In genomic region chr17:46605126-46605525, GRCm38 (mm10) we compare ENCODE assay signal across 13 mouse cellular contexts. TPM values are rescaled to one million over a fixed set of nuclear protein-coding genes. Genes with fewer than 3 reads are reported as not detected.
DNase-seq lines count a peak whose midpoint lies in the region; ATAC-seq and TF ChIP-seq lines count a peak whose summit lies in the region.
"Had no signal": no experiment of that assay in that cellular context is flagged by ENCODE, and none has a peak within 500 bp of the region (broad histone marks: within the 10 kb centered on the region; RNA-seq: fewer than 3 reads in every experiment).

No protein-coding gene starts in this region.

- H3K27ac ChIP-seq in forebrain, embryonic 15.5 days (replicated peaks), result 0 out of 2 replicates have a peak overlapping the region, but pooled peaks have one; percentile 11
- no peak overlapping the region for H3K27ac ChIP-seq in forebrain, embryonic 14.5 days (ENCODE audit: low read depth, low read length)
- H3K27ac ChIP-seq in lung, postnatal 0 days (ENCODE audit: low read length), result 0 out of 2 replicates have a peak overlapping the region, but pooled peaks have one; percentile 26
- H3K27ac ChIP-seq in midbrain, embryonic 12.5 days (replicated peaks), result peak overlapping the region; percentile 52
- H3K27ac ChIP-seq: kidney, postnatal 0 days had no signal

- TF ChIP-seq CTCF in lung, postnatal 0 days (IDR thresholded peaks at IDR 0.05), result no peak
- no peak for TF ChIP-seq CTCF in lung, adult 2 months (IDR thresholded peaks at IDR 0.05; ENCODE audit: insufficient read depth, low read length)

- no peak overlapping the region for H3K4me3 ChIP-seq in forebrain, embryonic 15.5 days
- H3K4me3 ChIP-seq in forebrain, embryonic 14.5 days (ENCODE audit: low read depth, low read length), result no peak overlapping the region
- H3K4me3 ChIP-seq in lung, postnatal 0 days (ENCODE audit: low read depth, low read length), result no peak overlapping the region
- H3K4me3 ChIP-seq in lung, adult 2 months (replicated peaks; ENCODE audit: extremely low read depth, low read depth, low read length), result no peak overlapping the region
- H3K4me3 ChIP-seq in midbrain, embryonic 12.5 days, result no peak overlapping the region

- WGBS in forebrain, embryonic 15.5 days, result 57% methylated on average over 5 of the region's 5 CpGs
- 59% methylated on average over 5 of the region's 5 CpGs for WGBS in forebrain, embryonic 14.5 days
- WGBS in lung, postnatal 0 days, result 66% methylated on average over 5 of the region's 5 CpGs
- WGBS in lung, adult 2 months, result 71% methylated on average over 5 of the region's 5 CpGs
- WGBS in midbrain, embryonic 12.5 days, result 56% methylated on average over 5 of the region's 5 CpGs

- no peak for TF ChIP-seq POLR2A in lung, adult 2 months (IDR thresholded peaks at IDR 0.05; ENCODE audit: borderline replicate concordance, extremely low read depth, low read depth, low read length)

- H3K4me2 ChIP-seq in forebrain, embryonic 15.5 days (replicated peaks), result no peak overlapping the region
- H3K4me2 ChIP-seq in forebrain, embryonic 14.5 days (ENCODE audit: low read length), result no peak overlapping the region
- H3K4me2 ChIP-seq in lung, postnatal 0 days (replicated peaks; ENCODE audit: low read depth, low read length), result no peak overlapping the region
- H3K4me2 ChIP-seq in midbrain, embryonic 12.5 days (replicated peaks), result no peak overlapping the region

- DNase-seq in forebrain, embryonic 14.5 days (ENCODE audit: low spot score), result no peak
- no peak for DNase-seq in lung, postnatal 0 days (ENCODE audit: low spot score)
- DNase-seq in lung, adult 2 months, result no peak
- DNase-seq in retina, embryonic 14.5 days (ENCODE audit: low spot score), result peak; percentile 63
- DNase-seq in liver, result no peak
- no peak for DNase-seq in thymus, postnatal 25 days
- DNase-seq: adrenal gland, adult 2 months; cerebellum, adult 8-10 months; embryo, embryonic 11 days had no signal

- peaks cover 18% of the 10 kb centered on the region for H3K4me1 ChIP-seq in forebrain, embryonic 15.5 days
- peaks cover 3% of the 10 kb centered on the region; the same call in 1 of the 2 replicates for H3K4me1 ChIP-seq in forebrain, embryonic 14.5 days (ENCODE audit: control insufficient read depth, insufficient read depth, low read length)
- peaks cover 5% of the 10 kb centered on the region; the same call in 1 of the 2 replicates for H3K4me1 ChIP-seq in lung, postnatal 0 days (ENCODE audit: insufficient read depth, low read depth, low read length)
- peaks cover 2% of the 10 kb centered on the region for H3K4me1 ChIP-seq in lung, adult 2 months (ENCODE audit: control insufficient read depth, insufficient read depth, low read length)
- H3K4me1 ChIP-seq in midbrain, embryonic 12.5 days, result peaks cover 20% of the 10 kb centered on the region

- ATAC-seq in forebrain, embryonic 15.5 days (replicated peaks), result no peak
- no peak for ATAC-seq in forebrain, embryonic 14.5 days
- ATAC-seq in lung, postnatal 0 days, result no peak
- no peak; the same call in 1 of the 2 replicates for ATAC-seq in midbrain, embryonic 12.5 days (ENCODE audit: low FRiP score, low read depth)
- ATAC-seq: inflammation-experienced regulatory T-cells, adult 6 months had no signal

- no peak overlapping the region for H3K9ac ChIP-seq in forebrain, embryonic 15.5 days (replicated peaks)
- H3K9ac ChIP-seq in forebrain, embryonic 14.5 days (ENCODE audit: low read length), result no peak overlapping the region
- H3K9ac ChIP-seq in lung, postnatal 0 days (replicated peaks; ENCODE audit: low read depth), result no peak overlapping the region
- no peak overlapping the region for H3K9ac ChIP-seq in midbrain, embryonic 12.5 days (replicated peaks)

- H3K27me3 ChIP-seq in forebrain, embryonic 15.5 days, result no peaks in the 10 kb centered on the region
- H3K27me3 ChIP-seq in forebrain, embryonic 14.5 days (replicated peaks; ENCODE audit: control insufficient read depth, insufficient read depth, low read length), result no peaks in the 10 kb centered on the region
- H3K27me3 ChIP-seq in lung, postnatal 0 days (replicated peaks; ENCODE audit: insufficient read depth, low read length), result no peaks in the 10 kb centered on the region
- no peaks in the 10 kb centered on the region for H3K27me3 ChIP-seq in midbrain, embryonic 12.5 days

- no peaks in the 10 kb centered on the region for H3K36me3 ChIP-seq in forebrain, embryonic 15.5 days
- H3K36me3 ChIP-seq in forebrain, embryonic 14.5 days (ENCODE audit: control insufficient read depth, insufficient read depth, low read length), result no peaks in the 10 kb centered on the region
- H3K36me3 ChIP-seq in lung, postnatal 0 days (ENCODE audit: insufficient read depth, low read length), result no peaks in the 10 kb centered on the region
- H3K36me3 ChIP-seq in midbrain, embryonic 12.5 days, result no peaks in the 10 kb centered on the region

- no peaks in the 10 kb centered on the region for H3K9me3 ChIP-seq in forebrain, embryonic 15.5 days
- no peaks in the 10 kb centered on the region for H3K9me3 ChIP-seq in forebrain, embryonic 14.5 days (replicated peaks; ENCODE audit: control insufficient read depth, low read length)
- H3K9me3 ChIP-seq in lung, postnatal 0 days (ENCODE audit: low read length), result no peaks in the 10 kb centered on the region
- H3K9me3 ChIP-seq in midbrain, embryonic 12.5 days, result no peaks in the 10 kb centered on the region

- no peak for TF ChIP-seq EP300 in lung, postnatal 0 days (IDR thresholded peaks at IDR 0.05)

RNA-seq across cellular contexts. Expression of gene Ptk7, which starts 24.2 kb away (rescaled TPM):
- 32.1 and 33.0 TPM in 2 replicates for polyA plus RNA-seq in forebrain, embryonic 15.5 days (2015; fragmentation: Nextera tagmentation; extraction: Ambion mirVana)
- polyA plus RNA-seq in forebrain, embryonic 14.5 days (2014; fragmentation: Nextera tagmentation; extraction: Ambion mirVana), result 15.3 and 19.0 TPM in 2 replicates
- 73.2 and 75.8 TPM in 2 replicates for polyA plus RNA-seq in lung, postnatal 0 days (2015; fragmentation: Nextera tagmentation; extraction: Ambion mirVana)
- 52.6 and 57.3 TPM in 2 replicates for polyA plus RNA-seq in lung, adult 2 months (2012; rRNA removed)
- polyA plus RNA-seq in midbrain, embryonic 12.5 days (2016; fragmentation: Nextera tagmentation; extraction: Ambion mirVana), result 57.1 and 63.4 TPM in 2 replicates
- polyA plus RNA-seq: inflammation-experienced regulatory T-cells, adult 6 months had no signal

RNA-seq across cellular contexts. Expression of gene Klc4, which starts 40.7 kb away (rescaled TPM):
- polyA plus RNA-seq in forebrain, embryonic 15.5 days (2015; fragmentation: Nextera tagmentation; extraction: Ambion mirVana), result 41.4 and 45.1 TPM in 2 replicates
- 34.7 and 38.8 TPM in 2 replicates for polyA plus RNA-seq in forebrain, embryonic 14.5 days (2014; fragmentation: Nextera tagmentation; extraction: Ambion mirVana)
- polyA plus RNA-seq in lung, postnatal 0 days (2015; fragmentation: Nextera tagmentation; extraction: Ambion mirVana), result 36.5 and 38.4 TPM in 2 replicates
- polyA plus RNA-seq in lung, adult 2 months (2012; rRNA removed), result 22.6 and 24.1 TPM in 2 replicates
- 43.6 and 44.7 TPM in 2 replicates for polyA plus RNA-seq in midbrain, embryonic 12.5 days (2016; fragmentation: Nextera tagmentation; extraction: Ambion mirVana)

RNA-seq across cellular contexts. Expression of gene Mrpl2, which starts 40.9 kb away (rescaled TPM):
- polyA plus RNA-seq in forebrain, embryonic 15.5 days (2015; fragmentation: Nextera tagmentation; extraction: Ambion mirVana), result 73.7 and 81.9 TPM in 2 replicates
- 83.3 and 108 TPM in 2 replicates for polyA plus RNA-seq in forebrain, embryonic 14.5 days (2014; fragmentation: Nextera tagmentation; extraction: Ambion mirVana)
- polyA plus RNA-seq in lung, postnatal 0 days (2015; fragmentation: Nextera tagmentation; extraction: Ambion mirVana), result 69.2 and 88.6 TPM in 2 replicates
- 52.1 and 61.5 TPM in 2 replicates for polyA plus RNA-seq in lung, adult 2 months (2012; rRNA removed)
- polyA plus RNA-seq in midbrain, embryonic 12.5 days (2016; fragmentation: Nextera tagmentation; extraction: Ambion mirVana), result 73.9 and 88.4 TPM in 2 replicates

RNA-seq across cellular contexts. Expression of gene Cul7, which starts 45.0 kb away (rescaled TPM):
- polyA plus RNA-seq in forebrain, embryonic 15.5 days (2015; fragmentation: Nextera tagmentation; extraction: Ambion mirVana), result 35.9 and 36.5 TPM in 2 replicates
- polyA plus RNA-seq in forebrain, embryonic 14.5 days (2014; fragmentation: Nextera tagmentation; extraction: Ambion mirVana), result 28.3 and 30.2 TPM in 2 replicates
- polyA plus RNA-seq in lung, postnatal 0 days (2015; fragmentation: Nextera tagmentation; extraction: Ambion mirVana), result 21.8 and 22.1 TPM in 2 replicates
- 40.1 and 45.7 TPM in 2 replicates for polyA plus RNA-seq in lung, adult 2 months (2012; rRNA removed)
- 48.3 and 49.0 TPM in 2 replicates for polyA plus RNA-seq in midbrain, embryonic 12.5 days (2016; fragmentation: Nextera tagmentation; extraction: Ambion mirVana)

RNA-seq across cellular contexts. Expression of gene Srf, which starts 49.2 kb away (rescaled TPM):
- polyA plus RNA-seq in forebrain, embryonic 15.5 days (2015; fragmentation: Nextera tagmentation; extraction: Ambion mirVana), result 3.3 and 5.4 TPM in 2 replicates
- polyA plus RNA-seq in forebrain, embryonic 14.5 days (2014; fragmentation: Nextera tagmentation; extraction: Ambion mirVana), result 4.6 and 4.7 TPM in 2 replicates
- polyA plus RNA-seq in lung, postnatal 0 days (2015; fragmentation: Nextera tagmentation; extraction: Ambion mirVana), result 5.1 and 5.6 TPM in 2 replicates
- 162 and 190 TPM in 2 replicates for polyA plus RNA-seq in lung, adult 2 months (2012; rRNA removed)
- polyA plus RNA-seq in midbrain, embryonic 12.5 days (2016; fragmentation: Nextera tagmentation; extraction: Ambion mirVana), result 6.6 and 8.1 TPM in 2 replicates
